Mouse (Mus musculus) ES-Bruce4 (cell line): ENCODE data around the gene Zc2hc1b. TPM values are rescaled to one million over a fixed set of nuclear protein-coding genes. Genes with fewer than 3 reads are reported as not detected.
A peak's percentile ranks its signal among the peaks of the same experiment; 100 is the strongest.

Experiments used
- H3K27ac ChIP-seq: 2 replicates; pipeline ENCODE4 v1.5.1; 2012; ENCODE audit warnings: low read length, inconsistent platforms; ENCODE audit not compliant: insufficient read depth
- H3K27me3 ChIP-seq: 2 replicates; pipeline ENCODE4 v1.6.1; 2012; ENCODE audit warnings: mild to moderate bottlenecking, low read length, inconsistent platforms; ENCODE audit not compliant: control insufficient read depth, poor library complexity, insufficient read depth, severe bottlenecking
- H3K36me3 ChIP-seq: 2 replicates; pipeline ENCODE4 v1.6.1; 2012; ENCODE audit warnings: inconsistent platforms, mild to moderate bottlenecking, low read length, moderate library complexity; ENCODE audit not compliant: control insufficient read depth, poor library complexity, insufficient read depth, severe bottlenecking
- H3K4me1 ChIP-seq: one replicate; pipeline ENCODE4 v1.8.1; 2011; ENCODE audit warnings: low read length; ENCODE audit not compliant: control insufficient read depth, insufficient read depth
- H3K4me3 ChIP-seq: 2 replicates; pipeline ENCODE4 v1.5.1; 2011; ENCODE audit warnings: low read depth, mild to moderate bottlenecking, low read length
- H3K9ac ChIP-seq: 2 replicates; pipeline ENCODE4 v1.6.1; 2012; ENCODE audit warnings: low read depth, mild to moderate bottlenecking, inconsistent platforms; ENCODE audit not compliant: poor library complexity, severe bottlenecking
- H3K9me3 ChIP-seq: replicated peaks from 2 replicates; pipeline ENCODE4 v1.6.1; 2012; ENCODE audit warnings: mild to moderate bottlenecking, low read length, inconsistent platforms; ENCODE audit not compliant: control insufficient read depth, poor library complexity, insufficient read depth, severe bottlenecking
- CTCF ChIP-seq: IDR thresholded peaks from one replicate; pipeline ENCODE4 v1.8.1; 2011; ENCODE audit warnings: low read depth, low read length
- EP300 ChIP-seq: IDR thresholded peaks from 2 replicates; pipeline ENCODE4 v1.6.1; 2011; ENCODE audit warnings: low read depth, low read length; ENCODE audit not compliant: insufficient read depth
- POLR2A ChIP-seq: IDR thresholded peaks from one replicate; pipeline ENCODE4 v1.8.1; 2011; ENCODE audit warnings: low read length; ENCODE audit not compliant: insufficient read depth
- polyA plus RNA-seq: library from polyadenylated mRNA; stranded (reverse); fragments of >200 nt; gene quantifications from 2 replicates; pipeline ENCODE4 v1.2.4, GENCODE M21; 2011; ENCODE audit warnings: low read depth; ENCODE audit not compliant: missing spikeins, insufficient read depth, insufficient read length

Zc2hc1b gene
- polyA plus RNA-seq, 1 experiment: not detected

DNA sequence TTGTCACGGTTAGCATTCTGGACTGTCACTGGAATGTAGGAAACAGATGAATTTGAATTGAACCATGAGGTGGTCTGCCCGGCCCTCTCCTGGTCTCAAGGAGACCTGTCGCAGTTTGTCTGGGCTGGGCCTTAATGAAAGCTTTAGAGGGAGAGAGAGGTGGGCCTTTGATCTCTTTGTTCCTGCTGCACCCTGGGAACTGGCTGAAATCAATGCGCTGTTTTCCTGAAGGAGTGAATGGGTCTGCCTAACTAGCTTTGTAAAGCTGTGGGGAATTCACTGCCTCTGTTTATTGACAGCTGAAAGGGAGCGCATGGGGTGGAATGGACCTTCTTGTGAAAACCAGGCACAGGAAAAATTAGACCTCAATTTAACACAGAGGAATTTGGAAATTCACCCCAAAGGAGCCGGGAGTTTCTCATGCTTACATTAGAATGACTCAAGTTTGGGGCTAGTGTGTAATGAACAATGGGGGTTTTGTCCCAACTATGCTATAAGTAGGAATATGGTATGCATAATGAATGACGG, 69.7 kb downstream of the Zc2hc1b start:
- Histone ChIP-seq H3K9ac (no peak overlapping the region), H3K4me1 (no peaks in the 10 kb centered on the region), H3K36me3 (no peaks in the 10 kb centered on the region), H3K4me3 (no peak overlapping the region), H3K27me3 (no peaks in the 10 kb centered on the region), H3K27ac (peak overlapping the region; percentile 63), H3K9me3 (no peaks in the 10 kb centered on the region)
- TF ChIP-seq POLR2A (no peak), EP300 (peak; percentile 79), CTCF (no peak)

GRCm38 (mm10) chr10:13106909-13107624, 70.8 kb downstream of the Zc2hc1b start:
- peak overlapping the region; percentile 45; the same call in 1 of the 2 replicates for H3K27ac ChIP-seq
- no peaks in the 10 kb centered on the region for H3K27me3 ChIP-seq
- H3K9ac ChIP-seq: no peak overlapping the region
- H3K4me3 ChIP-seq: no peak overlapping the region
- no peaks in the 10 kb centered on the region for H3K9me3 ChIP-seq
- no peaks in the 10 kb centered on the region for H3K36me3 ChIP-seq
- no peaks in the 10 kb centered on the region for H3K4me1 ChIP-seq
- TF ChIP-seq POLR2A (no peak), EP300 (no peak), CTCF (no peak)

DNA sequence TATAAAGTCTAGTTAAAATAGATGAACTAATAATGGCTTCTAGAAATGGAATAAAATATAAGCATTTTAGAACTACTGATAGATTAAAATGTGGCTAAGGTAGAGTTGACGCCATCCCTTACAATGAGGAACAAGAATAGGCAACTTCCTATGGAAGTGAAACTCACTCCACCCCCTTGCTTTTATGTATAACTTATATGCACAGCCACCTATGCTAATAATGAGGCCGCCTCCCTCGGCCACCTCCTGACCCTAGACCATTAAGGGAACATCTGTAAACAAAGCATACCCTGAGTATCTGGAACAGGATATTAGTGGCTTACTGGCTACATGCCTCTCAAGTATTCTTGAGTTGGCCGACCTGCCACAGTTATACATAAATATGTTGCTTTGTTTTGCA, 74.0 kb downstream of the Zc2hc1b start:
- H3K27ac ChIP-seq: no peak overlapping the region
- no peaks in the 10 kb centered on the region for H3K27me3 ChIP-seq
- H3K4me1 ChIP-seq: no peaks in the 10 kb centered on the region
- no peaks in the 10 kb centered on the region for H3K36me3 ChIP-seq
- H3K9ac ChIP-seq: no peak overlapping the region
- TF ChIP-seq POLR2A (no peak), EP300 (no peak), CTCF (no peak)
- H3K4me3 ChIP-seq: no peak overlapping the region
- H3K9me3 ChIP-seq: no peaks in the 10 kb centered on the region

GRCm38 (mm10) chr10:13102360-13102759, 75.5 kb downstream of the Zc2hc1b start:
- H3K9ac ChIP-seq: no peak overlapping the region
- no peak overlapping the region for H3K27ac ChIP-seq
- TF ChIP-seq EP300 (no peak), POLR2A (no peak), CTCF (no peak)
- H3K27me3 ChIP-seq: no peaks in the 10 kb centered on the region
- H3K9me3 ChIP-seq: no peaks in the 10 kb centered on the region
- H3K36me3 ChIP-seq: no peaks in the 10 kb centered on the region
- H3K4me3 ChIP-seq: no peak overlapping the region
- H3K4me1 ChIP-seq: no peaks in the 10 kb centered on the region

DNA sequence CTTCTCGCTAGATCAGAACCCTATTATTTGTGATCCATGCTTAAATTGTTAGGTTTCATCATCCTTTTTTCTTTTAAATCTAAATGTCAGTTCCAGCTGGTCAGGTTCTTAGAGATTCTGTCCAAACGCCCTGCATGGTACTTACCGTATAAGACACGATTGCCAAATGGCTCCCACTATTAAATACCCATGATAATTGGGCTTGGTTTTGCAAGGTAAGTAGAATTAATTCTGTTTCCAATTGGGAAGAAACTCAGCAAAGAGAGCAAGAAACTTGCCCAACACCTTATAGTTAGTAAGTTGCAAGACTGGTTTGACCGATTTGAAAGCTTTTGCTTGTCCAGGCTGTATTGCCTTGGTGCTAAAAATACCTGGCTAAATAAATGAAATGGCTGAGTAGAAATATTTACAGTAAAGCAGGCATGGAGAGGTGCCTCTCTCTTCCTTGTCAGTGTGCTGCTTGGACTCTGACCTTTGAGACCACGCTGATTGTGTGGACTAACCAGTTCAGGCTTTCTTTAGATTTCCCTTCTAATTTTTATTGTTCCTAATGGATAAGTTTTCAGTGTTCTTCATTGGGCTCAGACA, 77.7 kb downstream of the Zc2hc1b start:
- H3K27me3 ChIP-seq: no peaks in the 10 kb centered on the region
- H3K36me3 ChIP-seq: no peaks in the 10 kb centered on the region
- no peak overlapping the region for H3K4me3 ChIP-seq
- TF ChIP-seq CTCF (no peak), POLR2A (no peak), EP300 (no peak)
- H3K27ac ChIP-seq: no peak overlapping the region
- H3K4me1 ChIP-seq: no peaks in the 10 kb centered on the region
- H3K9me3 ChIP-seq: no peaks in the 10 kb centered on the region
- H3K9ac ChIP-seq: no peak overlapping the region

Other genes starting within 250 kb of the Zc2hc1b start
- 2.1 and 5.0 TPM in 2 replicates for gene Stx11, start 213.7 kb downstream of the Zc2hc1b start, polyA plus RNA-seq
- gene Sf3b5, start 172.7 kb downstream of the Zc2hc1b start, polyA plus RNA-seq: 20.1 and 22.4 TPM in 2 replicates
- 20.3 and 23.2 TPM in 2 replicates for gene Plagl1, start 117.5 kb downstream of the Zc2hc1b start, polyA plus RNA-seq
- 66.8 and 71.1 TPM in 2 replicates for gene Ltv1, start 15.1 kb upstream of the Zc2hc1b start, polyA plus RNA-seq